Mouse (Mus musculus): ENCODE measurements at regions not wholly inside any gene's neighbourhood (a gene's known extent, or its start where the extent isn't known, plus 50 kb on each side); places are given as distances from the start of the nearest gene placed in this dataset.

DNA sequence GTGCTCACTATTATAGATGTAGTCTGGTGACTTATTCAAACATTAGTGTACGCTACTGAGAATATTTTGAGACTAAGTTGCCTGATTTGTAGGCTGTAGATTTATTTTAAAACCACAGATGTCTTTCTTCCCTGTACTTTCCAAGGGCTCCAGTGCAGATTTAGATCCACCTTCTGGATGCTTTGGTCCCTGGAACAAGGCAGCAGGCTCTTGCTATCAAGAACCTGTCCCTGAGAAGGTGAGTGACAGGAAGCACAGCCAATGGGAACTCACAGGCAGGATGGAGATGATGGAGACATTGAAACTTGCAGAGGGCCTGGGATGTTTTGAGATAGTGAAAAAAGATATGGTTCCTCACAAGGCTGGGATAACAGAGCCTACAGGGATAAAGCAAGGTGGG lies 70.0 kb upstream of the Sox4 start:
- DNase-seq (ENCODE audit: low spot score in 2 of 2), result no peak

DNA sequence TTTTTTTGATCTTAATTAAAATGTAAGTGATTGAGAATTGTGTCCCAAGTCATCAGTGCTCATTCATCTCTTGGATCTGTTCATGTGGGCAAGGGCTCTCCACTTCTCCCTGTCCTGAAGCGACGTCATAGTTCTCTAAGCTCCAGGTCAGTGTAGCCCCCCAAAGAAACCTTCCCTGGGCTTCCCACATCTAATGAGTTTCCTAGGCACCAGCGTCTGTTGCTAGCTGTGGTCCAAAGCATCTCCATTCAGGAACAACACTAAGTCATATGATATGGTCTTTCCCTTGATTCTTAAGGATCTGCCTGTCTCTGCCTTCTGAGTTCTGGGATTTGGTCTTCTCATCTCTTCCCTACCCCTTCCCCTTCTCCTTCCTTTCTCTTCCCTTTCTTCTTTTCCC lies 66.3 kb upstream of the Sox4 start:
- no peak for DNase-seq (ENCODE audit: low spot score in 2 of 2)

DNA sequence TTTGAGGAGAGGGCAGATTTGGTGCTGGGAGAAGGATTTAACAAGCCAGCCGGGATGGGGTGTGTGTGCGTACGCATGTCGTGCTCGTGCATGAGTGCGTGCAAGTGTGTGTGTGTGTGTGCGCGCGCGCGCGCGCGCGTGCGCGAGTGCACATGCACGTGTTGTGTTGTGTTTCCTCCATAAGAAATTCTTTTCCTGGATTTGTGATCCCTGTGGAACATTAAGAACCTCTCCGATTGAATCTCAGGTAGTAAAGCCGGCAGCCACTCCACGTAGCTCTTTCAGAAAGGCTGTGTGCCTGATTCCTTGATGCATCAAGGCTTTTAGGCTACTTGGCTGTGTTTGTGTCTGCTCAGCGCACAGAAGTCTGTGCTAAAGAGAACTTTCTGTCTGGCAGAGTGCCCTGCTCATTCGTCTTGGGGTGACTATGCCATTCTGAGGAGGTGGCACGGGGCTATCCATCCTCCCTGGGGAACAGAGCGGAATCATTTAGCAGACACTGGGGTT lies 62.7 kb upstream of the Sox4 start:
- peak in 1 of 2 experiments; percentile 20 for DNase-seq (ENCODE audit: low spot score in 2 of 2)

DNA sequence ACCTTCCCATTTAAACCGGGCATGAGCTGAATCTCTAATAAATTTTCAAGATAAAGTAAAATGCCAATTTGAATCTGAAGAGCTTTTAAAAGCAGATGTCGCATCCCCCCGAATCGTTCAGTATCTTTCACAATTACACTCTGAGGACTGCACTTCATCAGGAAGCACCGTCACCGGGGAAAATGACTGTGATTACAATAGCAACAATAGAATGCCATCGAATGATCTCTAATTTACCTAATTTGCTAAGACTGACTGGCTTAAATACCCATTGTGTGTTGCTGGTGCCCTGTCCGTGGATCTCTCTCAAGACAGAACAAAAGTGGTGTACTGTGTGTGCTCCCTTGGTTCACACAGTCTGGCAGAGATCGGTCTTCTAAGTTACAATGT lies 62.1 kb upstream of the Sox4 start:
- no peak for DNase-seq (ENCODE audit: low spot score in 2 of 2)

DNA sequence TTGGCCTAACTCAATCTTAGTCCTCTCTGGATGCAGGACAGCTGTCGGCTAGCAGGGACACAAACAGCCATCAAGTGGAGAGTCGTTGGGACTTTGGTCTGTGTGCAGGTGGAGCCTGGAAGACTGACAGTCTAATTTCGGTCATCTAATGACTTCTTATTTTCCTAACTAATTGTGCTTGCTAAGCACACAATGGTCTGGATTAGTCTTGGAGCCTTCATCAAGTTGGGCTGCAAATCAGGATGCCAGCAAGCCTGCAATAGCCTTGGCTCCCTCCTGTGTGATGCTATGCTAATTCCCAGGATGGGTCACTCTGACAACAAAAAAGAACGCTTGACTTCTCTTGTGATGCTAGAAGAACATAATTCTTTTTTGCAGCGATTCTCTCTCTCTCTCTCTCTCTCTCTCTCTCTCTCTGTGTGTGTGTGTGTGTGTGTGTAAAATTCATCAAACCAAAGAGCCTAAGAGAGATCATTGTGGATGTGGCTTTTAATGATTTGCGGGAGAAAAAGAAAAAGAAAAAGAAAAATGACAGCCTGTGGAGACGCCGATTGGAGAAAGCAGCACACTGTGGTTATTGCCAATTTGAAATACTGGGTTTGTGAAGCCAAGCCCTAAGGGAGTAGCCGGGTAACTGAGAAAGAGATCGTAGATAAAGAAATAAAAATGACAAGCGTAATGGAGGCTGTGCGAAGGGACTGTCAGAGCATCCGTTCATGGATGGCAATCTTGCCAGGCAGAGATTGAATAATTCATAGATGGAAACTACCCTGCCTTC lies 61.5 kb upstream of the Sox4 start:
- no peak for DNase-seq (ENCODE audit: low spot score in 2 of 2)

DNA sequence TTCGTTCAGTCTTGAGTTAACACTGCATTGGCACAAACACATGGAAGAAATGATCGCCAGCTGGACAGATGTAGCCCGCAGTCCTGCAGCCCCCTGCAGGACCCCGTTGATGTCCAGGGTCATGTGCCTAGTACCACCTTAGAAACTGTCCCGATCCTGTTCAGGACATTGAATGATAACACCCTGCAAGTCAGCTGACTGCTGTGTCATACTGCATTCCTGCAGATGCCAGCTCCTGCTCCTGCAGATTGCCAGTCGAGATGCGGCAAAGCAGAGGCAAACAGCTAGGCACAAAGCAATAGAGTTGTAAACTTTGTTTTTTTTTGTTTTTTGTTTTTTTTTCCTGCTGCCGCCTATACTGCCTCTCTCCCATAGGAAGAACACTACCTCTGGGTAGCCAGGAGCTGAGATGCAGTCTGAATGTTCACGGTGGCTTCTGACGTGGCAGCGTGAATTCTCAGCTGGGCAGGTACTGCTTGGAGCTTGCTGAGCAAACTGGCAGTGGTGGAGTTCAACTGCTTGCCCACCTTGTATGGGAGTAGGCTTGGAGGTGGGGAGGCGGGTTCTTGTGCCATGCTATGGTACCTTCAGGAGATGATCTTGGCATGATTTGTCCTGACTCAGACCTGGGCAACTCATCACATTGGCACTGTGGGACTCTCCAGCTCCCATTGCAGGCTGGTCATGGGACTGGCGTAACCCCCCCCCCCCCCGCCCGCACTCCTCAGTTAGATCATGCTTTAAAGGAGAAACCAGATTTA lies 60.7 kb upstream of the Sox4 start:
- no peak for DNase-seq (ENCODE audit: low spot score in 2 of 2)

DNA sequence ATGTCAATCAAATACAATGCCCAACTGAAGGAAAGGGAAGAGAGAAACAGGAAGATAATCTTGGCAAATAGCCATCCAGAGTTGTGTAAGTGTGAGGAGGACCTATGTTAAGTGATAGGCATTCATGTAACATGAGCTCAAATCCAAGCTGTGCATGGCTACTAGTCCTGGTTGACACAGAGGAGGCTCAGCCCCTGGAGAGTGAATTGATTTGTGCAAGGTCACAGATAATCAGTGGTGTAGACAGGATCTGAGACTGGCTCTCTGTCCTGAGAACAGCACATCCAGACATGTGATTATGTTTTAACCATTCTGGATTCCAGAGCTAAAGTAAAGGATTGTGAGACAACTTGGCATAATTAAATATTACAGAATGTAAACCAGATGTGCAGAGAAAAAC lies 53.0 kb upstream of the Sox4 start:
- no peak for DNase-seq (ENCODE audit: low spot score in 2 of 2)

Data from cerebellum, postnatal 4 days (tissue).